Mouse (Mus musculus) limb, embryonic 11.5 days (tissue): ENCODE results near the gene Mapk7. TPM values are rescaled to one million over a fixed set of nuclear protein-coding genes. Genes with fewer than 3 reads are reported as not detected.

Experiments used
- ATAC-seq: fragments of 200-750 bp; cut with Nextera tagmentation; 2 replicates; pipeline ENCODE4 v1.8.0; 2017; ENCODE audit warnings: low read depth; ENCODE audit not compliant: insufficient number of reproducible peaks, low FRiP score, low TSS enrichment
- DNase-seq: peaks from one replicate; pipeline ENCODE4 v3.0.0-alpha.2; 2015; ENCODE audit warnings: low spot score
- H3K27ac ChIP-seq: fragments of 300-500 bp; sonication (generic); replicated peaks from 2 replicates; pipeline ENCODE4 v1.5.1; 2014; ENCODE audit warnings: low read depth, mild to moderate bottlenecking, low read length
- H3K27me3 ChIP-seq: fragments of 300-500 bp; sonication (generic); 2 replicates; pipeline ENCODE4 v1.6.1; 2014; ENCODE audit warnings: mild to moderate bottlenecking, low read length, mixed read lengths; ENCODE audit not compliant: control insufficient read depth, insufficient read depth
- H3K36me3 ChIP-seq: fragments of 300-500 bp; sonication (generic); 2 replicates; pipeline ENCODE4 v1.6.1; 2014; ENCODE audit warnings: mild to moderate bottlenecking, low read length, moderate library complexity, mixed read lengths; ENCODE audit not compliant: control insufficient read depth, insufficient read depth
- H3K4me1 ChIP-seq: fragments of 300-500 bp; sonication (generic); 2 replicates; pipeline ENCODE4 v1.6.1; 2014; ENCODE audit warnings: low read length, mixed read lengths; ENCODE audit not compliant: control insufficient read depth, insufficient read depth
- H3K4me2 ChIP-seq: fragments of 300-500 bp; sonication (generic); 2 replicates; pipeline ENCODE4 v1.6.1; 2014; ENCODE audit warnings: low read depth, mild to moderate bottlenecking, moderate library complexity; ENCODE audit not compliant: severe bottlenecking
- H3K4me3 ChIP-seq: fragments of 300-500 bp; sonication (generic); 2 replicates; pipeline ENCODE4 v1.5.1; 2014; ENCODE audit warnings: low read depth, low read length
- H3K9ac ChIP-seq: fragments of 300-500 bp; sonication (generic); 2 replicates; pipeline ENCODE4 v1.6.1; 2014; ENCODE audit warnings: mild to moderate bottlenecking, low read length
- H3K9me3 ChIP-seq: fragments of 300-500 bp; sonication (generic); 2 replicates; pipeline ENCODE4 v1.6.1; 2016; ENCODE audit warnings: low read length; ENCODE audit not compliant: control insufficient read depth
- WGBS: fragments of 180-500 bp; shearing (Covaris S2); extraction: QIAGEN DNeasy Blood & Tissue Kit; methylation state at CpG from one replicate; pipeline ENCODE4 v1.1.7; 2014; 5-methylcytosine and 5-hydroxymethylcytosine counted together
- polyA plus RNA-seq: library from polyadenylated mRNA; unstranded; fragments of >200 nt; fragmentation: Nextera tagmentation; extraction: Ambion mirVana; gene quantifications from 2 replicates; pipeline ENCODE4 v1.2.1, GENCODE M21; 2014

The Mapk7 gene
- polyA plus RNA-seq, 1 experiment from 2014 or later = 58.6 TPM

- WGBS = 94% methylated on average over 4 of the region's 4 CpGs
- ATAC-seq (no peak), DNase-seq (no peak)
- Histone ChIP-seq H3K4me2 (no peak overlapping the region), H3K4me3 (no peak overlapping the region), H3K27ac (no peak overlapping the region), H3K4me1 (no peaks in the 10 kb centered on the region), H3K9ac (no peak overlapping the region), H3K9me3 (no peaks in the 10 kb centered on the region), H3K27me3 (no peaks in the 10 kb centered on the region), H3K36me3 (no peaks in the 10 kb centered on the region)
Observed at GRCm38 (mm10) chr11:61440416-61440815, 53.8 kb downstream of the Mapk7 start.

- Histone ChIP-seq H3K9me3 (no peaks in the 10 kb centered on the region), H3K9ac (no peak overlapping the region), H3K4me3 (no peak overlapping the region), H3K4me1 (no peaks in the 10 kb centered on the region), H3K36me3 (no peaks in the 10 kb centered on the region), H3K27me3 (no peaks in the 10 kb centered on the region), H3K27ac (no peak overlapping the region), H3K4me2 (no peak overlapping the region)
- 70% methylated on average over 3 of the region's 3 CpGs for WGBS
- DNase-seq (no peak), ATAC-seq (no peak)
Observed at GRCm38 (mm10) chr11:61439170-61439569, 55.0 kb downstream of the Mapk7 start.

Other genes starting within 250 kb of the Mapk7 start
- 16.8 and 19.7 TPM in 2 replicates for gene Aldh3a2, start 226.9 kb downstream of the Mapk7 start, polyA plus RNA-seq
- gene Slc47a2, start 151.5 kb downstream of the Mapk7 start, polyA plus RNA-seq = not detected in 2 replicates
- gene Slc47a1, start 116.1 kb downstream of the Mapk7 start, polyA plus RNA-seq = 0.05 TPM in 1 of 2 replicates, not detected in the other
- gene Rnf112, start 40.3 kb downstream of the Mapk7 start, polyA plus RNA-seq = 0.13 TPM in 1 of 2 replicates, not detected in the other
- gene Mfap4, start 9.0 kb downstream of the Mapk7 start, polyA plus RNA-seq = 244 and 251 TPM in 2 replicates
- gene B9d1, start 10.7 kb upstream of the Mapk7 start, polyA plus RNA-seq = 40.9 and 42.7 TPM in 2 replicates
- 23.7 and 24.7 TPM in 2 replicates for gene Epn2, start 85.3 kb upstream of the Mapk7 start, polyA plus RNA-seq
- gene Grap, start 158.9 kb upstream of the Mapk7 start, polyA plus RNA-seq = 4.1 and 5.2 TPM in 2 replicates
- gene Fam83g, start 189.7 kb upstream of the Mapk7 start, polyA plus RNA-seq = 1.4 and 1.5 TPM in 2 replicates
- gene Slc5a10, start 226.4 kb upstream of the Mapk7 start, polyA plus RNA-seq = 0.10 and 0.11 TPM in 2 replicates